Mouse (Mus musculus): Measurements from ENCODE around the gene Kcnk3. TPM values are rescaled to one million over a fixed set of nuclear protein-coding genes. Genes with fewer than 3 reads are reported as not detected.

Gene Kcnk3
- total RNA-seq, 1 experiment from 2014 or later = 0.60 TPM

- ATAC-seq (replicated peaks in 1 of 2; ENCODE audit: insufficient read depth in 1 of 2, low FRiP score in 2 of 2, low TSS enrichment in 1 of 2, low read depth in 1 of 2, poor library complexity in 2 of 2, severe bottlenecking in 2 of 2) = no peak
Observed at GRCm38 (mm10) chr5:30621211-30621790, 33.3 kb downstream of the Kcnk3 start.

- ATAC-seq (replicated peaks in 1 of 2; ENCODE audit: insufficient read depth in 1 of 2, low FRiP score in 2 of 2, low TSS enrichment in 1 of 2, low read depth in 1 of 2, poor library complexity in 2 of 2, severe bottlenecking in 2 of 2) = no peak
Observed at GRCm38 (mm10) chr5:30621844-30622176, 33.8 kb downstream of the Kcnk3 start.

- peak; percentile 24 to 61; a peak in 3 of 4 replicates for ATAC-seq (replicated peaks in 1 of 2; ENCODE audit: insufficient read depth in 1 of 2, low FRiP score in 2 of 2, low TSS enrichment in 1 of 2, low read depth in 1 of 2, poor library complexity in 2 of 2, severe bottlenecking in 2 of 2)
Observed at GRCm38 (mm10) chr5:30622177-30622840, 34.3 kb downstream of the Kcnk3 start.

GRCm38 (mm10) chr5:30622841-30623185 lies 34.8 kb downstream of the Kcnk3 start:
- ATAC-seq (replicated peaks in 1 of 2; ENCODE audit: insufficient read depth in 1 of 2, low FRiP score in 2 of 2, low TSS enrichment in 1 of 2, low read depth in 1 of 2, poor library complexity in 2 of 2, severe bottlenecking in 2 of 2) = no peak

GRCm38 (mm10) chr5:30623380-30623779 lies 35.4 kb downstream of the Kcnk3 start:
- no peak for ATAC-seq (replicated peaks in 1 of 2; ENCODE audit: insufficient read depth in 1 of 2, low FRiP score in 2 of 2, low TSS enrichment in 1 of 2, low read depth in 1 of 2, poor library complexity in 2 of 2, severe bottlenecking in 2 of 2)

- no peak for ATAC-seq (replicated peaks in 1 of 2; ENCODE audit: insufficient read depth in 1 of 2, low FRiP score in 2 of 2, low TSS enrichment in 1 of 2, low read depth in 1 of 2, poor library complexity in 2 of 2, severe bottlenecking in 2 of 2)
Observed at GRCm38 (mm10) chr5:30624311-30624710, 36.3 kb downstream of the Kcnk3 start.

GRCm38 (mm10) chr5:30624908-30625307 lies 36.9 kb downstream of the Kcnk3 start:
- ATAC-seq (replicated peaks in 1 of 2; ENCODE audit: insufficient read depth in 1 of 2, low FRiP score in 2 of 2, low TSS enrichment in 1 of 2, low read depth in 1 of 2, poor library complexity in 2 of 2, severe bottlenecking in 2 of 2) = peak; percentile 44 to 51

GRCm38 (mm10) chr5:30625379-30625778 lies 37.4 kb downstream of the Kcnk3 start:
- ATAC-seq (replicated peaks in 1 of 2; ENCODE audit: insufficient read depth in 1 of 2, low FRiP score in 2 of 2, low TSS enrichment in 1 of 2, low read depth in 1 of 2, poor library complexity in 2 of 2, severe bottlenecking in 2 of 2) = no peak

- no peak for ATAC-seq (replicated peaks in 1 of 2; ENCODE audit: insufficient read depth in 1 of 2, low FRiP score in 2 of 2, low TSS enrichment in 1 of 2, low read depth in 1 of 2, poor library complexity in 2 of 2, severe bottlenecking in 2 of 2)
Observed at GRCm38 (mm10) chr5:30626331-30627105, 38.5 kb downstream of the Kcnk3 start.

GRCm38 (mm10) chr5:30628511-30628910 lies 40.5 kb downstream of the Kcnk3 start:
- ATAC-seq (replicated peaks in 1 of 2; ENCODE audit: insufficient read depth in 1 of 2, low FRiP score in 2 of 2, low TSS enrichment in 1 of 2, low read depth in 1 of 2, poor library complexity in 2 of 2, severe bottlenecking in 2 of 2) = no peak

- no peak for ATAC-seq (replicated peaks in 1 of 2; ENCODE audit: insufficient read depth in 1 of 2, low FRiP score in 2 of 2, low TSS enrichment in 1 of 2, low read depth in 1 of 2, poor library complexity in 2 of 2, severe bottlenecking in 2 of 2)
Observed at GRCm38 (mm10) chr5:30630401-30630800, 42.4 kb downstream of the Kcnk3 start.

GRCm38 (mm10) chr5:30632134-30632533 lies 44.2 kb downstream of the Kcnk3 start:
- no peak for ATAC-seq (replicated peaks in 1 of 2; ENCODE audit: insufficient read depth in 1 of 2, low FRiP score in 2 of 2, low TSS enrichment in 1 of 2, low read depth in 1 of 2, poor library complexity in 2 of 2, severe bottlenecking in 2 of 2)

- ATAC-seq (replicated peaks in 1 of 2; ENCODE audit: insufficient read depth in 1 of 2, low FRiP score in 2 of 2, low TSS enrichment in 1 of 2, low read depth in 1 of 2, poor library complexity in 2 of 2, severe bottlenecking in 2 of 2) = no peak
Observed at GRCm38 (mm10) chr5:30636994-30637393, 49.0 kb downstream of the Kcnk3 start.

GRCm38 (mm10) chr5:30638041-30638440 lies 50.1 kb downstream of the Kcnk3 start:
- peak; percentile 94 for ATAC-seq (replicated peaks in 1 of 2; ENCODE audit: insufficient read depth in 1 of 2, low FRiP score in 2 of 2, low TSS enrichment in 1 of 2, low read depth in 1 of 2, poor library complexity in 2 of 2, severe bottlenecking in 2 of 2)

GRCm38 (mm10) chr5:30643477-30644179 lies 55.7 kb downstream of the Kcnk3 start:
- ATAC-seq (replicated peaks in 1 of 2; ENCODE audit: insufficient read depth in 1 of 2, low FRiP score in 2 of 2, low TSS enrichment in 1 of 2, low read depth in 1 of 2, poor library complexity in 2 of 2, severe bottlenecking in 2 of 2) = no peak

GRCm38 (mm10) chr5:30646036-30646435 lies 58.1 kb downstream of the Kcnk3 start:
- ATAC-seq (replicated peaks in 1 of 2; ENCODE audit: insufficient read depth in 1 of 2, low FRiP score in 2 of 2, low TSS enrichment in 1 of 2, low read depth in 1 of 2, poor library complexity in 2 of 2, severe bottlenecking in 2 of 2) = no peak

GRCm38 (mm10) chr5:30647396-30647795 lies 59.4 kb downstream of the Kcnk3 start:
- ATAC-seq (replicated peaks in 1 of 2; ENCODE audit: insufficient read depth in 1 of 2, low FRiP score in 2 of 2, low TSS enrichment in 1 of 2, low read depth in 1 of 2, poor library complexity in 2 of 2, severe bottlenecking in 2 of 2) = no peak

Data from hematopoietic stem cell, adult 5-6 weeks (primary cell).